Mouse (Mus musculus): ENCODE measurements at regions not wholly inside any gene's neighbourhood (a gene's known extent, or its start where the extent isn't known, plus 50 kb on each side); places are given as distances from the start of the nearest gene placed in this dataset.
A peak's percentile ranks its signal among the peaks of the same experiment; 100 is the strongest.

GRCm38 (mm10) chr3:48804398-48804797 is 952.7 kb downstream of the Pcdh18 start:
- WGBS: 31% methylated on average over 5 of the region's 5 CpGs

GRCm38 (mm10) chr3:48771709-48772108 is 985.4 kb downstream of the Pcdh18 start:
- Histone ChIP-seq H3K27ac (no peak overlapping the region), H3K9ac (replicated peaks; ENCODE audit: low read length) (no peak overlapping the region), H3K4me1 (ENCODE audit: insufficient read depth, low read length) (no peaks in the 10 kb centered on the region), H3K27me3 (ENCODE audit: insufficient read depth, low read length) (no peaks in the 10 kb centered on the region), H3K36me3 (ENCODE audit: insufficient read depth, low read length) (no peaks in the 10 kb centered on the region), H3K9me3 (ENCODE audit: low read length) (no peaks in the 10 kb centered on the region), H3K4me2 (ENCODE audit: low read depth, low read length) (no peak overlapping the region), H3K4me3 (ENCODE audit: low read length) (no peak overlapping the region)
- DNase-seq (ENCODE audit: low spot score): no peak
- ATAC-seq: no peak
- 94% methylated on average over 4 of the region's 4 CpGs for WGBS
- TF ChIP-seq CTCF (IDR thresholded peaks at IDR 0.05; ENCODE audit: low read depth): no peak

More at GRCm38 (mm10) chr3:48804398-48804797, 952.7 kb downstream of the Pcdh18 start:
- Histone ChIP-seq H3K4me2 (ENCODE audit: low read depth, low read length) (no peak overlapping the region), H3K9me3 (ENCODE audit: low read length) (peaks cover 3% of the 10 kb centered on the region; the same call in 1 of the 2 replicates), H3K4me1 (ENCODE audit: insufficient read depth, low read length) (no peaks in the 10 kb centered on the region), H3K4me3 (ENCODE audit: low read length) (no peak overlapping the region), H3K36me3 (ENCODE audit: insufficient read depth, low read length) (no peaks in the 10 kb centered on the region), H3K27me3 (ENCODE audit: insufficient read depth, low read length) (no peaks in the 10 kb centered on the region), H3K9ac (replicated peaks; ENCODE audit: low read length) (no peak overlapping the region), H3K27ac (no peak overlapping the region)
- DNase-seq (ENCODE audit: low spot score) (peak; percentile 5), ATAC-seq (no peak)
- TF ChIP-seq CTCF (IDR thresholded peaks at IDR 0.05; ENCODE audit: low read depth): no peak

Data from hindbrain, postnatal 0 days (tissue).